Mouse (Mus musculus) erythroblast, embryonic 14.5 days (primary cell): ENCODE data around the gene Obsl1.

Source experiments
- GATA1 ChIP-seq: IDR thresholded peaks from 2 replicates; pipeline ENCODE4 v1.6.1; 2012; ENCODE audit warnings: low read length, inconsistent platforms, mixed read lengths
- TAL1 ChIP-seq: IDR thresholded peaks from 3 replicates; pipeline ENCODE4 v1.6.1; 2012; ENCODE audit warnings: low read length, inconsistent platforms, mixed read lengths

DNA sequence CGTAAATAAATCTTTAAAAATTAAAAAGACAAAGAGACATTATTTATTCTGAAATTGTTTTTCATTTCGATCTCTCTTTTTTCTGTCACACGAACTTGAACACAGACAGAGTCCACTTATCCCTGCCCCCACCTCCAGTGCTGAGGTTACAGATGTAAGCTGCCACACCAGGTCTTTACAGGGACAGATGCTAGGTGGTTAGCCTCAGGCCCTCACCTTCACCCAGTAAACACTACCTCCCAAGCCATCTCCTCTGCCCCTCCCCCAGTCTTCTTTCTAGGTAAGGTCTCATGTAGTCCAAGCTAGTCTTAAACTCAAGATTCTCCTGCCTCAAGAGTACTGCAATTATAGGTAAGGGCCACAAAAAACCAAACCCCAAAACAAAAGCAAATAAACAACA lies 6.3 kb upstream of the Obsl1 start:
- TF ChIP-seq GATA1 (no peak), TAL1 (no peak)
